Mouse (Mus musculus) lung, adult 2 months (tissue): ENCODE data around the gene Dnah8.

Source experiments
- CTCF ChIP-seq: fragments of 200-500 bp; IDR thresholded peaks from 2 replicates; pipeline ENCODE4 v1.5.1; 2011; ENCODE audit warnings: mild to moderate bottlenecking, low read length, control low read depth; ENCODE audit not compliant: insufficient read depth
- POLR2A ChIP-seq: fragments of 200-500 bp; IDR thresholded peaks from 2 replicates; pipeline ENCODE4 v1.6.1; 2011; ENCODE audit warnings: low read depth, mild to moderate bottlenecking, control low read depth, low read length, borderline replicate concordance; ENCODE audit errors: extremely low read depth

DNA sequence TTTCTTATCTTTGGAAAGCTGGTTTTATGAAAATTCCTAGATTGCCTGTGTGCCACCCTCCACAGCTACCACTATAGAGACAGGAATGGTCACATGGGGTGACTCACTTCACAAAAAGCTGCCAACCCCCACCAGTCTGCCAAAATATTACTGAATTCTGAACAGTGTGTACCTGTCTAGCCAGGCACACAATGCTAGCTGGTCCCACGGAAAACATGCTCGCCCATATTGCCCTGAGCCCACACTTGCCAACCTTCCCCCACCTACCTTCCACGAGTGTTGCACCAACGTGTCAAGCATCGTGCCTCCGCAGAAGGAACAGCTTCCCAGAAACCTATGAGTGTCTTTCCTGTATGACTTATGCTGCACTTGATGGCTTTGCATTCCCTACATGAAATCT, 43.0 kb upstream of the Dnah8 start:
- no peak for TF ChIP-seq CTCF
- no peak for TF ChIP-seq POLR2A
